Mouse (Mus musculus): ENCODE results near the gene Apopt1. TPM values are rescaled to one million over a fixed set of nuclear protein-coding genes. Genes with fewer than 3 reads are reported as not detected.
"Not testable (repeated sequence)": the region's sequence is repeated elsewhere in the genome, so short reads cannot be mapped to it uniquely, and the experiment has no call there.

The Apopt1 gene
- polyA plus RNA-seq, 2 experiments from 2014 or later, result 69.2 to 69.5 TPM

DNA sequence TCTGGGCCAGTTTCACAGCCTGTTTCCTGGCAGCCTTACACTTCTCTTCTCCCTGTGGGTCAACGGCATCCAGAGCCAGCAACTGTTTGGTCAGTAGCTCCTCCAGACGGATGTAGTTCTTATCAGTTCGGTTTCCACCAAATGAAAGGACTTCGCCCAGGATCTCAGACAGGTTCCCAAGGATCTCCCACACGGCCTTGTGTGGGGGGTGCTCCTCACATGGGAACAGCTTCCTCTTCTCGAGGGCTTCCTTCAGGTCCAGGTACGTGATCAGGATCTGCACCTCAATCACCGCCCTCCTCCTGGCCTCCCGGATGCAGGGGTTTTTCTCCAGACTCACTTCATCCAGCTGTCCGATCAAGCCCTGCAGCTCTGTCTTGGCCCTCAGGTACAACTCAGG is 3.0 kb upstream of the Apopt1 start:
- ATAC-seq, result no peak

- no peak for ATAC-seq
Measured at GRCm38 (mm10) chr12:111712476-111712875, 585 bp upstream of the Apopt1 start.

- not testable (repeated sequence) for ATAC-seq
Measured at GRCm38 (mm10) chr12:111713880-111714279, 819 bp downstream of the Apopt1 start.

- ATAC-seq, result no peak
Measured at GRCm38 (mm10) chr12:111716505-111716904, 3.4 kb downstream of the Apopt1 start.

DNA sequence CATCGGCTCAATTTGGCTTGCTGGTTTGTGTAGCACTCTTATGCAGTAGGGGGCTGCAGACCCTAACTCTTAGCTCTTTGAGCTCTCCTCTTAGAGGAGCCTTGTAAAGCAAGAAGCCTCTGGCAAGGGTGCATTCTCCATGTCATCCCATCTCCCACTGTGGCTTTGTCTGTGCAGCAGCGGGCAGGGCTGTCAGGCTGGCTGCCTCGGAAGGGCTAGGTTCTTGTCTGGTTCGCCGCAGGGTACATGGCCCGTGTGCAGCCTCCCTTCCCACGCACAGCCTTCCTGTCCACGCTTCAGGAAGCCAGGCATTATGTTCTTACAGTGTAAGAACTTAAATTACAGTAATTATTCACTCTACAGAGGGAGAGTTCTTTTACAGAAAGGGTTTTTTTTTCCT is 5.6 kb downstream of the Apopt1 start:
- ATAC-seq, result no peak

- no peak for ATAC-seq
Measured at GRCm38 (mm10) chr12:111720222-111720621, 7.2 kb downstream of the Apopt1 start.

DNA sequence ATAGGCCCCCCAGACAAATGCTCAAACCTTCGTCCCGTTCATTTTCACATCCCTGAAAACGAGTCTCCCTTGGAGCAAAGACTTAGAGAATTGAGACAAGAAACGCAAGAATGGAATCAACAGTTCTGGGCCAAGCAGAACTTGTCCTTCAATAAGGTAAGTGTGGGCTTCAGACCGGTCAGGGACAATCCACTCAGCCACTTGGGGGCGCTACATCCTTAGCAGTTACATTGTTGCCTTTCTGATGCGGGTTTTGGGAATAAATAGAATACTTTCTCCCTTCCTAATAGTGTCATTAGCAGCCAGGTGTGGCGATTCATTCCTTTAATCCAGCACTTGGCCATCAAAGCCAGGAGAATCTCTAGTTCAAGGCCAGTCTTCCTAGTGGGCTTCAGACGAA is 9.6 kb downstream of the Apopt1 start:
- ATAC-seq, result no peak

GRCm38 (mm10) chr12:111724638-111725337 is 11.7 kb downstream of the Apopt1 start:
- no peak for ATAC-seq

- ATAC-seq, result no peak
Measured at GRCm38 (mm10) chr12:111725338-111726121, 12.5 kb downstream of the Apopt1 start.

DNA sequence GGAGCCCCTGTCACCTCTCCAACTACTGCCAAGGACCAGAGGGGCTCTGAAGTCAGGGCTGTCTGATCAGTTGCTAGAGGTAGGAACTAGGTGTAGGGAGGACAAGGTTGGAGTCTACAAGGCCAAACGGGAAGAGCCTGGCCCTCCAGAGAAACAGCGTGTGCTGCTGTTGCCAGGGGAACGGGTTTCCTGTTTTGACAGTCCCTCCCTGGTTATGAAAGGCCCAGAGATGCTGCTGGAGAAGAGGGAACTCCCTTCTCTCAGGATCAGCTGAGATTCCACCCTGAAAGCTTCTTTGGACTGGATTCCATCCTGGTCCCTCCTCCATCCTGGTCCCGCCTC is 13.0 kb downstream of the Apopt1 start:
- no peak for ATAC-seq

- no peak for ATAC-seq
Measured at GRCm38 (mm10) chr12:111727956-111728355, 14.9 kb downstream of the Apopt1 start.

DNA sequence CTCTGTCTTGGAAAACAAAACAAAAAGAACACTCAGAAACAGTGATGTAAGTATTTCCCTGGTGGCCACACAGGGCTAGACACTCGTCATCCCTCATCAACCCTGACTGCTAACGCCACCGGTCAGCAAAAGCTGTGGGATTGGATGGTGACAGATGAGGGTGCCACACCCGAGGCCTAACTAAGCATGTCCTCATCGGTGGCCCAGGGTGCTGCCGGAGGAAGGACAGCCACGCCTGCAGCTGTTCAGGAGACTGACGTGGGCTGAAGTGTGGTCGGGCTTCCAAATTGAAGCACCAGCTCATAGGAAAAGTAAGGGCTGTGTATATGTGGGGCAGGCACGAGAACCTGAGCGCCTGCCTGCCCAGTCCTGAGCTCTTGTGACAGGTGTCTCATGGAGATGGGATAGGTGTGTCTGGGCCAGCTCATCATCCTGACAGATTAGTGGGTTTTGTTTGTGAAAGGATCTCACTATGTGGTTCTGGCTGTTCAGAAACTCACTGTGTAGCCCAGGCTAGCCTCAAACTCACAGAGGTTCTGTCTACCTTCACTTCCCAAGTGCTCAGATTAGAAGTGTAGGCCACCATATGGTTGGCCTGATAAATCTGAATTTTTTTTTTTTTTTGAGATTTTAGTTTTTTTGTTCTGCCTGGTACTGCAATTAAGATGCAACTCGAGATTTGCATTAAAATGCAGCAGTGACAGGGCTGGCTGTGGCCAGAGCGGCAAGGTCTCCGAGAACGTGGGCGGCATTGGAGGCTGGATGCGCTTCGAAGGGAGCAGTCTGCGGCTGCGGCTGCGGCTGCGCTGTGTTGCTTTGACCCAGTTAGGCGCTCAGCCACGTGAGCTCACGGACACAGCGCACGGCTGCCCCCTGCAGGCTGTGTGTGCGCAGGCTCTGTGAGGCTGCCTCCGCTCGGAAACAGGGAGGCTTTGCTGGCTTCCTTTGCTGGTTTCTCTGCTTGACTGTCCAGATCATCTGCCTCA is 19.1 kb downstream of the Apopt1 start:
- peak; percentile 99 for ATAC-seq

DNA sequence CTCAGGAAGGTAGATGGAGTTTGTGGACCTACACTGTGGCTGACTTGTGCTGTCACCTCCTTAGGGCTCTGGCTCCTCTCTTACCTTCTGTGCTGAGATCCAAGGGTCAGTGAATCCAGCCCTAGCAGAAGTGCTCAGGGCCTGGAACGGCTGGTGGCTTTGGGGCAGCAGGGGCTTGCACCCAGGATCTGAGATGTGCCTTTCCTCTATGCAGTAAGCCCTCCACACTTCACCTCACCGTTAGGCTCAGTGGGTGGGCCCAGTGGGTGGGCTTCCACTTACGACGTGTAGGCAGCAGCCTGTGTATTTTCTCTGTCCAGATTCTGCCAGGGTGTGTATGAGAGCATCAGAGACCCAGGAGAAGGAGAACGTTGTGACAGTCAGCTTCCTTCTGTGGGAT is 19.9 kb downstream of the Apopt1 start:
- no peak for ATAC-seq

DNA sequence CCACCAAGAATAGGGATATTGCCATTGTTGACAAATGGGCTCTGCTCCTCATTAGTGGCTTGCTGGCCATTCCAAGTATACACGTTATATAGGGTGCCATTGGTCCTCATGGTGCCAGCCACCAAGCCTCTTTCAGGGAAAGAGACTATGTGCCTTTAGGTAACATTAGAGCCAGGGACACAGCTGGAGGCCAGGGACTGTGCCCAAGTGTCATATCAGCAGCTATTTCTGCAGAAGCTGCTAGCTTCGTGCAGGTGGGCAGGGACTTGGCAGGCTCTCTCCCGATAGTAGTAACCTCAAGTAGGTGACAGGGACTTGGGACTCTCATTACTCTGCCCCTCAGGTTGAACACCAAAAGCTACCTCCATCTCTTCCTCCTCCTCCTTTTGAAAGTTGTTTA is 21.9 kb downstream of the Apopt1 start:
- ATAC-seq, result no peak

- ATAC-seq, result not testable (repeated sequence)
Measured at GRCm38 (mm10) chr12:111736676-111737075, 23.6 kb downstream of the Apopt1 start.

DNA sequence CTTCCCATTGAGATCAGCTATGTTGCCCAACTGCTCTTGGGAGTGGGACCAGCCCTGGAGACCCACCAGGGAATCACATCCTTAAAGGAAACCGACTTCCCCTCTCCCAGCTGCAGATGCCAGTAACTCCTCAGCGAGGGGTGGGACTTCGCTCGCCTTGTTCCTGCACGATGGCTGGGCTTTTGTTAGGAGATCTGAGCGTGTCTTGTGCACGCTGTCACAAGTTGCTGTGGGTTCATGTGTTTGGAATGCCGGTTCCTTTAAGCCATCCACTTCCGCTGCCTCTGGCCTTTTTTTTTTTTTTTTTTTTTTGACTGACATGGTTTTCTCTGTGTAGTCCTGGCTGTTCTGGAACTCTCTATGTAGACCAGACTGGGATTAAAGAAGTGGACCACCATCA is 24.3 kb downstream of the Apopt1 start:
- ATAC-seq, result no peak

GRCm38 (mm10) chr12:111738754-111739153 is 25.7 kb downstream of the Apopt1 start:
- no peak for ATAC-seq

DNA sequence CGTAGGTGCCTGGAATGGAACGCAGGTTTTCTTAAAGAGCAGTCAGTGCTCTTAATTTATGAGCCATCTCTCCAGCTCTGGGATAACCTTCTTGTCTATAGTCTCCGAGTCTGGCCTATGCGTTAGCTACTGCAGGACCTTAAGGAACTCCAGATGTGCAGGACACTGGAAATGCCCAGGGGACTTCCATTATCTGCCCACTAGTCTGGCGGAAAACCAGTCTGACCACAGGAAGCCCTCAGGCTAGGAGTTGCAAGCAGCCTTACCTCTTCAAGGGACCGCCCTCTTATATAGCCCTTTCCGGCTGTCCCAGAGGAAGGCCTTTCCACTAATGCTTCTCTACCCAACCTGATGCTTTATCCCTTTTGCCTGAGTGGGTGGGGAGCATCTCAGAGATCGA is 28.3 kb downstream of the Apopt1 start:
- no peak for ATAC-seq

DNA sequence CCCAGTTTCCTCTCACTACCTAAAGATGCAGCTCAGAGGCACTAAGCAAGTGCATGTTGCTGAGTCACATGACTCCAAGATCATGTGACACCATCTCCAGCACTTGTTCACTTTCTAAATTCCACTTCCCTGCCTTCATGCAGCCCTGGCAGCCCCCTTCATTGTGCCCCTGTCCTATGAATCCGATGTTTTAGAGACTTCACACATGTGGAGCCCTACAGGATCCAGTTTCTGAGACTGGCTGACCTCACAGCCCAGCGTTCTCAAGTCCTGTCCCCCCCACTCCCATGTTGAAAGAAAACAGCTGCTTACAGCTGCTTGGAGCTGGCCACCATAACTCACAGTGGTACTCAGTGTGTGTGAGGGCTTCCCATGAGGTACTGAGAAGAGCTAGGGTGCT is 30.4 kb downstream of the Apopt1 start:
- no peak for ATAC-seq

DNA sequence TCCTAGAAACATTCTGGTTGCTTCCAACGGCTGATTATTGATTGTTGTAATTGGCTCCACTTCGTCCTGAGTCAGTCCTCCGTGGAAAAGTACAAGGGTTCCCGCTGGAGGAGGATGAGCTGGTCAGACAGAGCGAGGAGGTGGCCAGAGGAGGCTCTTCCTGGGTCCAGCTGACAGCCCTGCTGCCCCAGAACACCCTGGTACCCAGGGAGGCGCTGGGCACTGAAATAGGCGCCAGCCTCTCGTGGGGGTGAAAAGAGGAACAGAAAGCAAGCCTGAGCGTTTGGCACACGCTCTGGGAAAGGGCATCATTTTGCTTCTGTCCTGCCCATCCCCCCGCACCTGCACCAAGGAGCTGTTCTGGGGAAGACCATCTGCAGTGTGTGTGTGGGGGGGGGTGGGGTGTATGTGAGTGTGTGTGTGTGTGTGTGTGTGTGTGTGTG is 30.9 kb downstream of the Apopt1 start:
- ATAC-seq, result no peak

DNA sequence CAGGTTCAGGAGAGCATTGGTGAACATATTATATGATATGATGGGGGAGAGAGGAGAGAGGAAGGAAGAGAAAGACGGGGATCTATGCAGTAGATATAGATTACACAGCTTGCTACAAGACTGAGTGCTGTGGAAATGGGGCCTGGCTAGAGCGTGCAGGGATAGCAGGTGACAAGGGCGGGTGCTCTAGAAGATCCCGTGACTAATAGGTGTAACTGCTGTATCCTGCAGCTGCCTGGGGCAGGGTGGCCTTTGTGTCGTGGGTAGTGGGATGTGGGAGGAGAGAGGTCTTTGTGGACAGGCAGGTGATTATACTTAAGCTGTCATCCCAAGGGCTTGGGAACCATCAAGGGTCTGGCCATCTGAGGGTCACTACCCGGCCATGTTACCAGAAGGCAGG is 32.2 kb downstream of the Apopt1 start:
- ATAC-seq, result no peak

GRCm38 (mm10) chr12:111746091-111746490 is 33.0 kb downstream of the Apopt1 start:
- ATAC-seq, result peak; percentile 77

DNA sequence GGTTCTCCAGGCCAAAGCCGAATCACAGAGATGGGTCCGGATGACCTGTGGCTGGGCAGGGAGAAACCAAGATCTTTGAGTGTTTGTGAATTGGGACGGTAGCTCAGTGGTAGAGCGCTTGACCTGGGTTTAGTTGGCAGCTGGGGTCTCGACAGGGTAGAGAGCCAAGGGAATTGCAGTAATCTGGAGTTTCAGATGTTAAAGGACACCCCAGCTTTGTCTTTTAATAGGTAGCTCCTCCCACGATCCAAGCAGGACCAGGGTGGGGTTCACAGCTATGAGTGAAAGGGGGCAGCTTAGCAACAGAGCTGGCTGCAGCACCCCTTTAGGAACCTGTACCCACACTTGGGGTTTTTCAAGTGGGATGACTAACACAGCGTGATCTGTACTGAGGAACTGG is 34.4 kb downstream of the Apopt1 start:
- no peak for ATAC-seq
